Mouse (Mus musculus) spleen, adult 2 months (tissue): Measurements from ENCODE around the gene Tpx2.

ENCODE experiments used
- CTCF ChIP-seq: fragments of 200-500 bp; IDR thresholded peaks from 2 replicates; pipeline ENCODE4 v1.5.1; 2011; ENCODE audit warnings: mild to moderate bottlenecking, inconsistent platforms; ENCODE audit not compliant: insufficient read depth, insufficient read length, insufficient replicate concordance; ENCODE audit errors: extremely low read depth
- POLR2A ChIP-seq: fragments of 200-500 bp; IDR thresholded peaks from 2 replicates; pipeline ENCODE4 v1.6.1; 2011; ENCODE audit warnings: low read depth, low read length, inconsistent platforms

- TF ChIP-seq CTCF (no peak), POLR2A (no peak)
Observed at GRCm38 (mm10) chr2:152827321-152828010, 20.3 kb upstream of the Tpx2 start.
